Mouse (Mus musculus): ENCODE results near the gene Nudt1. TPM values are rescaled to one million over a fixed set of nuclear protein-coding genes. Genes with fewer than 3 reads are reported as not detected.
"Not testable (repeated sequence)": the region's sequence is repeated elsewhere in the genome, so short reads cannot be mapped to it uniquely, and the experiment has no call there.

Gene Nudt1
- total RNA-seq, 1 experiment from 2014 or later = 14.0 TPM

- peak; percentile 37; the same call in 1 of the 2 replicates for ATAC-seq (replicated peaks; ENCODE audit: insufficient number of reproducible peaks, low FRiP score, low TSS enrichment, poor library complexity, severe bottlenecking)
These were observed 15.2 kb downstream of the Nudt1 start for GRCm38 (mm10) chr5:140336680-140337079.

DNA sequence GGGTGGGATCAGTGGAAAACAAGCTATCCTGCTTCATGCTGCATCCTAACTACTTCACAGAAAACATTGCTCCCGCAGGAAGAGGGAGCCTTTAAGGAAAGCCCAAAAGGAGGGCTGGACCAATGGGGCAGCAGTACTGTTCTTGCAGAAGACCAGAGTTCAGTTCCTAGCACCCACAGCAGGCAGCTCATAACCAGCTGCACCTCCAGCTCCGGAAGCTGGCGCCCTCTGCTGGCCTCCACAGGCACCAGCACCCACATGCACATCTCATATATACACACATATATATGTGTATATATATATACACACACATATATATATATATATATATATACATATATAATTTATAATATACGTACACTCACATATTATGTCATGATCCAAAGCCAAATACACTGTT is 17.3 kb downstream of the Nudt1 start:
- ATAC-seq (replicated peaks; ENCODE audit: insufficient number of reproducible peaks, low FRiP score, low TSS enrichment, poor library complexity, severe bottlenecking) = no peak

- ATAC-seq (replicated peaks; ENCODE audit: insufficient number of reproducible peaks, low FRiP score, low TSS enrichment, poor library complexity, severe bottlenecking) = no peak
These were observed 18.4 kb downstream of the Nudt1 start for GRCm38 (mm10) chr5:140339836-140340235.

GRCm38 (mm10) chr5:140342880-140343279 is 21.4 kb downstream of the Nudt1 start:
- ATAC-seq (replicated peaks; ENCODE audit: insufficient number of reproducible peaks, low FRiP score, low TSS enrichment, poor library complexity, severe bottlenecking) = no peak

GRCm38 (mm10) chr5:140345244-140345643 is 23.8 kb downstream of the Nudt1 start:
- no peak for ATAC-seq (replicated peaks; ENCODE audit: insufficient number of reproducible peaks, low FRiP score, low TSS enrichment, poor library complexity, severe bottlenecking)

DNA sequence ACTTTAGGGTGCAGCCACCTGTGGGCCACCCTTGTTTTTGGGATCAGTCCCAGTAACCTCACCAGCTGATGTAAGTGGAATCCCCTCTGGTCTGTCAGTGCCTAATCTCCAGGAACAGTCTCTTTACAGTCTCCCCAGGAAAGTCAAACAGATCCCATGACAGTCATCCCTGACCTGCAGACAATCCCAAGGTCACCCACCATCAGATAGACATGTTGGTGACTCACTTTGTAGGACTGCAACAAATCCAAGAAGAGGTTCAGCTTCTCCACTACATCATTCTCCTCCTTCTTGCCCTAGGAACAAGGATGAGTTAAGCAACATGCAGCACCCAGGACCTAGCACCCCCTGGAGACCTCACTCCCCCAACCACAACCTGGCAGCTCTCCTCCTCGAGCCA is 24.6 kb downstream of the Nudt1 start:
- ATAC-seq (replicated peaks; ENCODE audit: insufficient number of reproducible peaks, low FRiP score, low TSS enrichment, poor library complexity, severe bottlenecking) = no peak

DNA sequence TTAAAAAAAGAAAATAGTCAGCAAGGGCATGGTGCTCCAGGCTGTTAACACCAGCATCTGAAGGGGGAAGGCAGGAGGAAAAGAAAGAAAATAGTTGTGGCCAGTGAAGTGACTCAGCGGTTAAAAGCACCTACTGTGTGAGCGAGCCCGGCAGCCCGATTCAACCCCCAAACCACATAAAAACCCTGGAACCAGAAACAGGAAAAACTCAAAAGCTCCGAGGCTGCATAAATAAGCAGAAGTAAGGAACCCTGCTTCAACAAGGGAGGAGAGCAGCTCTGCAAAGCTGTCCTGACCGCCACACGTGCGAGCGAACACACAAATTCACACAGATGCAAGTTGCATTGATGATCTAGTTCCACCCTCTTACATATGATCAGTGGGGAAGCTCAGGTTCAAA is 28.4 kb downstream of the Nudt1 start:
- no peak for ATAC-seq (replicated peaks; ENCODE audit: insufficient number of reproducible peaks, low FRiP score, low TSS enrichment, poor library complexity, severe bottlenecking)

GRCm38 (mm10) chr5:140350731-140351497 is 29.5 kb downstream of the Nudt1 start:
- ATAC-seq (replicated peaks; ENCODE audit: insufficient number of reproducible peaks, low FRiP score, low TSS enrichment, poor library complexity, severe bottlenecking) = no peak

DNA sequence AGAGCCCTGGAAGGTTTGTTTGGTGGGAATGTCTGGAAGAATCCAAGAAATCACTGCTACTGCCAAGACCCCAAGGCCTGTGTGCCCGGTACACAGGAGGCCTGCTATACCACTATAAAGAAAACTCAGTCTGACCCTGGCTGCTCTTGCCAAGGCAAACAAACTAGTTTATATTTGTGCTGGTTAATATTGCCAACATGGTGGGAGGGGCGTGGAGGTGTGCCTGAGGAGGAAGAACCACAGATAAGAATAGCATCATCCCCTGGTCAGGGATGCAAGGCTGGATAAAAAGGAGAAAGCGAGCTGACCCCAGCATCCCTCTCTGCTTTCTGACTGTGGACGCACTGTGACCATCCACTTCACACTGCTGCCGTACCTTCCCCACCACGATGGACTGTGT is 30.9 kb downstream of the Nudt1 start:
- no peak for ATAC-seq (replicated peaks; ENCODE audit: insufficient number of reproducible peaks, low FRiP score, low TSS enrichment, poor library complexity, severe bottlenecking)

DNA sequence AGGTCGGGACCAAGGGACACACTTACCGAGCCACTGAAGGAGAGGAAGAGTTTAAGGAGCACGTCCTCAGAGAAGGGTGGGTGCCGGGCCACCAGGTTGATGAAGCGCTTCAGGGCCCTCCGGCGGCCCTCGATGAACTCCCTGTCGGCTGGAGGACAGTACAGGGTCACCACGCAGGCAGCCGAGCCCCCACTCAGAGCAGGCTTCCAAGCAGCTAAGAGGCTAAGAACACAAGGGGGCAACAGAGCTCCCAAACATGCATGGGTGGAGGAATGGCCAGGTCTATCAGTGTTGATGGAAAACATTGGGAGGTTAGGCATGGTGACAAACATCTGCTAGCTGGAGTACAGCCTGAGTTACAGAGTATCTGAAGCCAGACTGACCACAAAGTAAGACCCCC is 34.5 kb downstream of the Nudt1 start:
- no peak for ATAC-seq (replicated peaks; ENCODE audit: insufficient number of reproducible peaks, low FRiP score, low TSS enrichment, poor library complexity, severe bottlenecking)

GRCm38 (mm10) chr5:140357466-140357865 is 36.0 kb downstream of the Nudt1 start:
- ATAC-seq (replicated peaks; ENCODE audit: insufficient number of reproducible peaks, low FRiP score, low TSS enrichment, poor library complexity, severe bottlenecking) = no peak

DNA sequence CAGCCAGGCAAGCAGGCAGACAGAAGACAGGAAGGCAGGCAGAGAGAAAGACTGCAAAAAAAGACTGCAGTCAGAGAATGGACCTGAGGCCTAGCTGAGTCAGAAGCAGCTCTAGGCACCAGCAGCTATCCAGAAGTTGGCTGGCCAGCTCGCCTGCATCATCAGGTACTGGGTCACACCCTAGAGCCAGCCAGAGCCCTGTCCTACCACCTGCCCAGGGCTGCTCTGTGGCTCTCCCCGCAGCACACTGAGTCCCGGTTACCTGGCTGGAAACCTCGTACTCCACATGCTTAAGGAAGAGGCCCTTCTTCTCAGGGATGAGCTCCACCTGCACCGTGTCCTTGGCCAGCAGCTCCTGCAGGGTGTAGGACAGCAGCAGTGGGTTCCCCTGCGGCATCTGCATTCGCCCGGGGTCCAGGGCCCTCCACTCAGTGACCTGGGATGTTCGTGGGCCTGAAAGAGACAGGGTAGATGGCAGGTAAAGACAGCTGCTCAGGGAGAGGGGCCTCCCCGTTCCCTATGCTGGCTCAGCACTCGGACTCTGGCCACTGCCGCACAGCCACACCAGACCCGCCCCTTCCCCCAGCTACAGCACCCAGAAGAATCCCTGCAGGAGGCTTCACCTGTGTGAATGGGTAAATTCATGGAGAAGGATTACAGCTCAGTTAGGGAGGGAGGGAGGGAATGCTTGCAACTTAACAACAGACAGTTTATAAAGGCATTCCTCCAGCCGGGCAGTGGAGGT is 38.6 kb downstream of the Nudt1 start:
- ATAC-seq (replicated peaks; ENCODE audit: insufficient number of reproducible peaks, low FRiP score, low TSS enrichment, poor library complexity, severe bottlenecking) = no peak

- no peak for ATAC-seq (replicated peaks; ENCODE audit: insufficient number of reproducible peaks, low FRiP score, low TSS enrichment, poor library complexity, severe bottlenecking)
These were observed 43.0 kb downstream of the Nudt1 start for GRCm38 (mm10) chr5:140364415-140364814.

DNA sequence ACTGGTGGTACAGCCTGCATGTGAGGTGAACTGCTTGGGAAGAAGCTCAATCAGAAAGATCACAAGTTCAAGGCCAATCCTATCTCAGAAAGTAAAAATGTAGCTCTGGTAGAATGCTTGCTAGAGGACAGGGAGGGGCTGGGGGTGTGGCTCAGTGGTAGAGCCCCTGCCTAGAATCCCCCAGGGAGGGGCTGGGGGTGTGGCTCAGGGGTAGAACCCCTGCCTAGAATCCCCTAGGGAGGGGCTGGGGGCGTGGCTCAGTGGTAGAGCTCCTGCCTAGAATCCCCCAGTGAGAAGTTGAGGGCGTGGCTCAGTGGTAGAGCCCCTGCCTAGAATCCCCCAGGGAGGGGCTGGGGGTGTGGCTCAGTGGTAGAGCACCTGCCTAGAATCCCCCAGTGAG is 46.7 kb downstream of the Nudt1 start:
- ATAC-seq (replicated peaks; ENCODE audit: insufficient number of reproducible peaks, low FRiP score, low TSS enrichment, poor library complexity, severe bottlenecking) = not testable (repeated sequence)

DNA sequence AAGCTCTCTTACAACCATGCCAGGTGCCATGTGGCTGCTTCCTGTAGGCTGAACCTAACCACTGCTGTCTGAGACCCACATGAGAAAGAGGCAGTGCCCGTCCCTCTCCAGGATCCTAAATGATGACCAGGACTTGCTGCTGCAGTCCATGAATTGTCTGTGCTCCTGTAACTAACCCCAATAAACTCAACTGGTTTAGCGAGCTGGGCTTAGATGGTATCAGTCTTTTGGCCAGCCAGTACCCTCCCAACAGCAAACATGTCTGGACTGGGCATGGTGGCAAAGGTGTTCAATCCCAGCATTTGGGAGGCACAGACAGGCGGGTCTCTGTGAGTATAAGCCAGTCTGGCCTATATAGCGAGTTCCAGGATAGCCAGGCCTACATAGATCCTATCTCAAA is 47.5 kb downstream of the Nudt1 start:
- no peak for ATAC-seq (replicated peaks; ENCODE audit: insufficient number of reproducible peaks, low FRiP score, low TSS enrichment, poor library complexity, severe bottlenecking)

DNA sequence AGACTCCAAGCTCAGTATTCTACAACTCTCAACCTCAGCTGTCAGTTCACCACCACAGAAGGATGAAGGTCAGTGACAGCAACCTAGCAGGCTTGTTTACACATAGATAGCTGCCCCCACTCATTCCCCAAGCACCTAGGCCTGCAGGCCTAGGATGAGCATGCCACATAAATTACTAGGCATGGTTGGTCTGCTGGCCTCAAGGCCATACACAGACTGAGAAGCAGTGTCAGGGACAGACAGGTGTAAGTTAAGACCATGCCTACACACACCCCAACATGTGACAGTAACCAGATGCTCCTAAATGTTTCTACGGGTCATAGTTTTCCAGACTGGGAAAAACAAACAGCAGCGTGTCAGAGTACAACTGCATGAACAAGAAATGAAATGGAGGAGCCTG is 48.0 kb downstream of the Nudt1 start:
- ATAC-seq (replicated peaks; ENCODE audit: insufficient number of reproducible peaks, low FRiP score, low TSS enrichment, poor library complexity, severe bottlenecking) = no peak

- ATAC-seq (replicated peaks; ENCODE audit: insufficient number of reproducible peaks, low FRiP score, low TSS enrichment, poor library complexity, severe bottlenecking) = no peak
These were observed 49.2 kb downstream of the Nudt1 start for GRCm38 (mm10) chr5:140370446-140371254.

DNA sequence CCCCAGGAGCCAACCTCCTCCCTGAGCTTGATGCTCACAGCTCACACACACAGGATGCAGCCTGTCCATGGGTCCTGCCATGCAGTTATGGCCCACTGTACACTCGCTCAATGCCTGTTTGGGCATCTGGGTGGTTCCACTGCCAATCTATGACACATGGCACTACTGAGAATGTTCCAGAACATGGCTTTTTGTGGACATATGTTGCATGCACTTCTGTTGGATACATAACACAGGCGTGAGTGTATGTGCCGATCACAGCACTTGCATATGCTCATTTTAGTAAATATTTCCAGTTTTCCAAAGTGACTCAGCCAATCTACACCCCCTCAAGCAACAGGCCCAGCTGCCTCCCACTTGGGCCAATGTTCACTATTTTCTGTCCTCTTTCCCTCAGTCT is 50.2 kb downstream of the Nudt1 start:
- no peak for ATAC-seq (replicated peaks; ENCODE audit: insufficient number of reproducible peaks, low FRiP score, low TSS enrichment, poor library complexity, severe bottlenecking)

- no peak for ATAC-seq (replicated peaks; ENCODE audit: insufficient number of reproducible peaks, low FRiP score, low TSS enrichment, poor library complexity, severe bottlenecking)
These were observed 52.3 kb downstream of the Nudt1 start for GRCm38 (mm10) chr5:140373711-140374110.
